Mouse (Mus musculus) kidney, postnatal 10 days (tissue): ENCODE data around the gene Swi5.
A peak's percentile ranks its signal among the peaks of the same experiment; 100 is the strongest.

Experiments used
- DNase-seq: peaks from one replicate; pipeline ENCODE4 v3.0.0; 2021; ENCODE audit warnings: mixed read lengths

Swi5 gene

GRCm38 (mm10) chr2:32259657-32260417, 28.0 kb downstream of the Swi5 start, which contains the start of gene Uck1:
Uck1 (minus strand) TSS chr2:32260159.
- DNase-seq = peak; percentile 93

GRCm38 (mm10) chr2:32258887-32259533, 28.9 kb downstream of the Swi5 start:
- DNase-seq = peak; percentile 48

- no peak for DNase-seq
These were observed 31.6 kb downstream of the Swi5 start for GRCm38 (mm10) chr2:32256273-32256672.

DNA sequence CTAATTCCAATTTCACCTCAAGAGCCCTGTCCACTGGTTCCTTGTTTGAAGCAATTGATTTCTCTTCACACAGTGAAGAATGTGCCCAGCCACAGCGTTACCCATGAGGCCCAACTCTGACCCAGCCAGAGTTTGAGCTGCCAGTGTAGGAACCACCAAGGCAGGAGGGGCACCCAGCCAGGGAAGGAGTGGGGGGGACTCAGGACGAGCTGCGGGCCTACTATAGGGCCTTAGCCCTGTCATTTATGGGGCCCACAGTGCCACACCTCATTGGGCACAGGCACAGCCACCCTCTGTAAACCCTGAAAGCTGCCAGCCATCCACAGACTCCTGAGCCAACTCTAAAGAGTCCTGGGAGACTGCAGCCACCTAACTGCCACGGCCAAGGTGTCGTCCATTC, 33.3 kb downstream of the Swi5 start:
- DNase-seq = no peak

DNA sequence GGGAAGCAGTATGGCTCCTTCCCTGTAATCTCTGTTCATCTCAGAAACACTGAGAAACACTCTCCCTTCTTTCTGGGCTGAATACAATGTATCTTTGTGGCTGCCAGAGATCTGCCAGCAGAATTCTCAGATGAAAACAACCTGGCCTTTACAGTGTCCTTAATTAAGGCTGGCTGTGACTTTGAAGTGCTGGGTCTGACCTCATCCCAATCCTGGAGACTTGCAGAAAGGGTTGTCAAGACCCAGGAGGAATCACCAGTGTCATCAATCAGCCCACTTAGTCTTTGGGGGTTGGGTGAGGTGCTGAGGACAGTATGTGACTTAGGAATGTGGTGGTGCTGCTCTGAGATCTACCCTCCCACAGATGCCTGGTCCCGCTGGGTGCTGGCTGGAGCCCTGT, 34.5 kb downstream of the Swi5 start:
- DNase-seq = no peak

- DNase-seq = no peak
These were observed 35.2 kb downstream of the Swi5 start for GRCm38 (mm10) chr2:32252658-32253057.

DNA sequence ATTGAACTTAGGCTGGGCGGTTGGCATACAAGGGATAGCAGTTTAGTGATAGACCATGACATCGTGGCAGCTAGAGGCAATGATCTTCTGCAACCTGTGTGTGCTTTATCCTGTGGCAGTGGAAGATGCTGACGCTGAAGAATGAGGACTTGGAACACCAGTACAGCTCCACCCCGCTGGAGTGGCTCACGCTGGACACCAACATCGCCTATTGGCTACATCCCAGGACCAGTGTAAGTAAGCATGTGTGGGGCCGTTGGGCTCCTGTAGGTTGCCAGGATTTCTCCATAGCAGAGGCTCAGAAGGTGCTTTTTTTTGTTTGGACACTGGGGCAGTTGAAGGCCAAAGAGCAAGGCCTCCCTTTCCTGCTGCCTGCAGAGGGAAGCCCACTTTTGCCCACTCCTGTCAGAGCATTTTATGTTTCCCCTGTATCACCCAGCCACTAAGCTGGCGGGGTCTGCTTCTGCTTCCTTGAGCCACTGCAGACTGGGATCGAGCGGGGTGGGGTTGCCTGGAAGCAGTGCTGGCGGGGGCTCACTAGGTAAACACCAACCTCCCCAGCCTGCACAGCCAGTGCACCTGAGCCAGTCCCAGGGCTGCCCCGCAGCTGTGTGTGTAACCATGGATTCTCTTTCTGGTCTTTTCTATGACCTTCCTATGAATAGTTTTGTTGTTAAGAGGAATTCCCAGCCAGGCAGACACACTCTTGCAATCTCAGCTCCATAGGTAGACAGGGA, 35.9 kb downstream of the Swi5 start:
- DNase-seq = no peak

DNA sequence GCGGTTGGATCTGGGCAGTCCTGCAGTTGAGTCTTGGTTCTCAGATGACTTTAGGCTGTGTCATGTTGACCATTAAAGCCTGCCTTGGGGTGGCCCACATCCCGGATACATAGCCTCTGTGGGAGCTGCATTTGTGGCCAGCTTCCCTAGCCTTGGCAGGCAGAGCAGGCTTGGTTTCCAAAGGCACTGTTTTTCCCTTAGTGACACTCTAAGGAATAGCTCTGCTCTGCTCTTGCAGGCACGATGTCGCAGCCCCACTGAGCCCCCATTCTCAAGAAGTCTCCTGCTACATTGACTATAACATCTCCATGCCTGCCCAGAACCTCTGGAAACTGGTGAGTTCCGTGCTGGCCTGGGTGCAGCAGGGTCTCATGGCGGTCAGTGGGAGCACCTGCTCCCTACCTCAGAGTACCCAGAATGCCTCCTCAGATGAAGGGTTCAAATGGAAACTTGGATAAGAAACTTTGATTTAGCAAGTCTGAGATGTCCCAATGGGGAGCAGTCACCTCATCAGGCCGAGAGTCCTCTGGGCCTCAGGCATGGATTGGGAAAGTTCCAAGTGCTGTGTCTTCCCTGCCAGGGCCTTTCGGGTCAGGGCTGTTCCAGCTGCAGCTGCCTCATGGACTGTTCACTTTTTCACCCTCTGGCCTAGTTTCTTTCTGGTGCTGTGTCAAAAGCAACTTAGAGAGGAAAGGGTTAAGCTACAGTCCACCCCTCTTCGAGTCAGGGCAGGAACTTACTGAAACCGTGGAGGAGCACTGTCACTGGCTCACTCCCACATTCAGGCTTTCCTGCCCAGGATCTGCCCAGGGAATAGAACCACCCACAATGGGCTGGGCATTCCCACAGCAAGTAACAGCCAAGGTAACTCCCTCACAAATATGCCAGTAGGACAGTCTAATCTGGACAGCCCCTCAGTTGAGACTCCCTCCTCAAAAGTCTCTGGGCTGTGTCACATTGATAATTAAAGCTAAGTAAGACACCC, 39.2 kb downstream of the Swi5 start:
- DNase-seq = no peak

DNA sequence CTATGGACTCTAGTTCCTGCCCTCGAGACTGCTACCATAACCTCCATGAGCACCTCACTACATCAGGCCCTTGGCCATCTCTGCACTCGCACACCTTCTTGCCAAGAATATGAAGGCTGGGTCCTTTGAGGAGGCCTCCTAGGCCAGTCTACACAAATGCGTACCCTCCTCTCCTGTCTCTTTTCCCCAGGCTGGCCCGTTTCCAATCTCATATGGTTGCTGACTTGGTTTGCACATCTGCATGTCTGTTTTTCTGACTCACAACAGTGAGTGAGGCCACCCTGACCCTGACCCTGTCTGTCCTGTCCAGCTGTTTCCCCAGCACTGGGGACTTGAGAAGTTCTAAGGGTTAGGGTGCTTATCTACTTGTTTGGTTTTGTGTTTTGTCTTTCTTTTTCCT, 41.1 kb downstream of the Swi5 start:
- no peak for DNase-seq

DNA sequence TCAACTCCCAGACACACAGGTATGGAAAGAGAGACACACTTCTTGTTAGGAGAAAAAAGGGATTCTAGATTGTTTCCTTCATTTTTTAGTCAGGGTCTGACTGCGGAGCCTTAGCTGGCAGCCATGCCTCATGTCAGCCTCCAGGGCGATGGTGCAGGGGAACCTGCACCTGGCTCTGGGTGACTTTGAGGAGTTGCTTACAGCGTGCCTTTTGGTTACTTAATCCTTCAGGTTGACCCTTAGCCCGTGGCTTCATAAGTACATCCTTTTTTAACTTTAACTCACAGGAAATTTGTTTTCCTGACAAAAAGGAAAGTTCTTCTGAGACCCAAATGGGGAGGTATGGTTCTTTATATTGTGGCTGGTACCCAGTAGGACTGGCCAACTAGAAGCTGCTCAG, 44.9 kb downstream of the Swi5 start:
- no peak for DNase-seq

DNA sequence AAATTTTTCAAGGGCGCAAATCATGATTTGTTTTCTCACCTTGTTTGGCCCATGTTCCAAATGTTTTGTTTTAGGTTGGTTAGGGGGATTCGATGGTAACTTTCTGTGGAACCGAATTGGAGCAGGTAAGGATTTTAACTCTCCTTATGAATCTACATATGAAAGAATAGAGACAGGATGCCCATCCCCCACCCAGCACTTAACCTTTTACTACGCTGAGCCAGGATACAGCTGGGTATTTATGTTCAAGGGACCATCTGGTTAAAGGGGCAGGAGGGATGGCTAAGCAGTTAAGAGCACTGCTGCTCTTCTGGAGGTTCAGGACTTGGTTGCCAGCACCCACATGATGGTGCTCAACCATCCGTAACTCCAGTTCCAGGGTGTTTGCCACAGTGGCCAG, 47.3 kb downstream of the Swi5 start:
- DNase-seq = no peak

DNA sequence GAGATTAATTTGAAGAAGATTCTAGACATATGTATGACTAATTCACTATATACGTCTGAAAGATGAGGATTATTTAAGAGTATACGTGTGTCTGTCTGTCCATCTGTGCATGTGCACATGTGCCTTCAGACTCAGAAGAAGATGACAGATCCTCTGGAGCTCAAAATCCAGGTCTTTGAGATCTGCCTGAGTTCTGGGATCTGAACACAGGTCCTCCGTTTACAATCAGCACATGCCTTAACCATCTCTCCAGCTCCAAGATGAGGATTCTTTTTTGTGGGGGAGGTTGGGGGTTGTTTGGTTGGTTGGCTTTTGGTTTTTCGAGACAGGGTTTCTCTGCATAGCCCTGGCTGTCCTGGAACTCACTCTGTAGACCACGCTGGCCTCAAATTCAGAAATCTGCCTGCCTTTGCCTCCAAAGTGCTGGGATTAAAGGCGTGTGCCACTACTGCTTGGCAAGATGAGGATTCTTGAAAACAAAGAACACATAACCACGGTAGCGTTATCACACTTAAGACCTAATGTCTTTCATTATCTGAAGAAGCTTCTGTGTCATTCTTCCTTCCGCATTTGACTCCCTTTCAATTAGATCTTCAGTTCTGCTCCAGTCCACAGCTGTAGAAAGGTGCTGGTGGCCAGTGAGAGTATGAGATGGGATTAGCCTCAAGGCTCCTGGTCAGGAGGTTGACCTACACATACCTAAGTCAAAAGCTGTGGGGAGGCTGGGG, 49.0 kb downstream of the Swi5 start:
- no peak for DNase-seq

DNA sequence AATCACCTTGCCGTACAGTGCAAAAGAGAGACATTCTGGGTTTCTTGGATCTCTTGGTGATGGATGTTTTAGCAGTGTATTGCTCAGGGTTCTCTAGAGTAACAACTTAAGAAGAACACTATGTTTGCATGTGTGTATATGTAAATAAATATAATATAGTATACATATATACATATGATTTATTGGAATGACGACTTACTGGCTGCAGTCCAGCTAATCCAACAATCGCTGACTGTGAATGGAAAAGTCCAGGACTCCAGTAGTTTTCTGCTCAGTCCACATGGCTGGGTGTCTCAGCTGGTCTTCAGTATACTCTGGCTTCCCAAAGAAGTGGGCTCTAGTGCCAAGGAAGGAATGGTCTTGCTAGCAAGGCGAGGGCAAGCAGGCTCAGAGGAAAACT, 50.3 kb downstream of the Swi5 start:
- no peak for DNase-seq

GRCm38 (mm10) chr2:32236760-32237487, 51.0 kb downstream of the Swi5 start:
- peak; percentile 67 for DNase-seq

GRCm38 (mm10) chr2:32235886-32236759, 51.8 kb downstream of the Swi5 start, which contains the start of gene Pomt1:
Pomt1 (plus strand) TSS chr2:32236590.
- DNase-seq = peak; percentile 94

DNA sequence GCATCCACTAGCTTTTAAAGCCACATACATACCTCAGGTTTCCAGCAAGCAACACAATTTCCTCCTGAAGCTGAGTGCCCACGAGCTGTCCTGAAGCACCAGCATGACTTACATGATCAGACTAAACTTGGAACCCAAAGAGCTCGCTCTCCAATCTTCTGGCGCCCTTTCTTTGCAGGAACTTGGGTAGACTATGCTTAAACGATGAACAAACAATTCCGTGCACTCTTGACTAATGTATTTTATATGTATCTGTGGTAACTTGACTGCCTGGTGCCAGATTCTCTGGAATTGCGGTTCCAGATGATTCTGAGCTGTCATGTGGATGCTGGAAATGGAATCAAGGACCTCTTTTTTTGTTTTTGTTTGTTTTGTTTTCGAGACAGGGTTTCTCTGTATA, 52.4 kb downstream of the Swi5 start:
- no peak for DNase-seq
